Mouse (Mus musculus) lung, adult 18-20 months (tissue): ENCODE measurements around the gene Pnkd.

Experiments
- DNase-seq, 2 experiments: peaks; one replicate each; pipeline ENCODE4 v3.0.0; 2022; ENCODE audit warnings: mixed read lengths in 2 of 2

Pnkd gene

DNA sequence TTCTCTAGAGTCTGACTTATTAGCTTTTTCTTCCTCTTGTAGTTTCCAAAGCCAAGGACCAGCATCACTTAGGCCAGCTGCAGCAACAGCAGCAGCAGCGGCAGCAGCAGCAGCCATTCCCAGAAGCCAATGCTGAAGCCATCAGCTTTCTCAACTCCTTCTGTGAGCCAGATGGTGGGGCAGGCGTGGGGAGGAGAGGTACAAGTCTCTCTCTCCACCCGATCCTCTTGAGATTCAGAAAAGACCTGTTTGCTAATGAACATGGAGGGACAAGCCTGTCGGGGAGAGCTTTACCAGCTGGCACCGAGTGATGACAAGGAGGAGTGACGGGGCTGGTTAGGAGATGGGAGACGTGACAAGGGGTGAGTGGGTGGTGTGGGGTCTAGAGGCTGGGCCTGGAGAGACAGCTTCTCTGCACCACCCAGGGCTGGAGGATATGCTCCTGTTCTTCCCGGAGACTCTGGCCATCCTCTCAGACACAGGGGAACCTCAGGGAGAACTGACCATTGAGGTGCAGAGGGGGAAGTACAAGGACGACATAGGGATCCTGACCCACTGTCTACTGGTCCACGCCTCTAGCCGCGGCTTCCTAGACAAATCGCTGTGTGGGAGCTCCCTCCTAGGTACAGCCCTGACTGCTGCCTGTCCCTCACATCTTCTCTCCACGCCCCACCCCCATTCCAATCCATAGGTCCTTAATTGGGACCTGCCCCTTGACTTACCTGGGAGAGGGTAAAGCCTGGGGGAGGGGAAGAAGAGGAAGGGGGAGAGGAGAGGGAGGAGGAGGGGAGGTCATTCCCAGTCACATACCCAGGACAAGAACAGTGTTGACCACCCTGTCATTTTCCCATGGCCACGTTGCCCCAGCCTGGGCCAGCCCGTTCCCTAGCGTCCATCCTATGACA lies 77.8 kb downstream of the Pnkd start:
- no peak for DNase-seq

DNA sequence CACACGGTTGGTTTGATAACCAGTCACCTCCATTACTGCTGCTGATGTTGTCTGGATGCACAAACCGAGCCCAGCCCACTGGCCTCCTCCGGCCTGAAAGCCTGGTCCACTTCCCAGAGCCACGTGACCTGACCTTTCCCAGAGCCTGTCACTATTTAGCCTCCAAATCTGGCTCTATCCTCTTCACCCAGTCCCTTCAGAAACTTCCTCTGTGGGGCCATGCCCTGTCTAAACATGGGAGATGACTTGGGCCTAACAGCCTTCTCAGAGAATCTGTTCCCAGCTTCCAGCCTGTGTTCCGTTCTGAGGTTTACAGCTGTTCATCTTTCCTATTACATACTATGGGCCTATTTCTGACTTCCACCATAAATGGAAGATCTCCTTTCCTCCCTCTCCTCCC lies 78.7 kb downstream of the Pnkd start:
- DNase-seq: no peak

DNA sequence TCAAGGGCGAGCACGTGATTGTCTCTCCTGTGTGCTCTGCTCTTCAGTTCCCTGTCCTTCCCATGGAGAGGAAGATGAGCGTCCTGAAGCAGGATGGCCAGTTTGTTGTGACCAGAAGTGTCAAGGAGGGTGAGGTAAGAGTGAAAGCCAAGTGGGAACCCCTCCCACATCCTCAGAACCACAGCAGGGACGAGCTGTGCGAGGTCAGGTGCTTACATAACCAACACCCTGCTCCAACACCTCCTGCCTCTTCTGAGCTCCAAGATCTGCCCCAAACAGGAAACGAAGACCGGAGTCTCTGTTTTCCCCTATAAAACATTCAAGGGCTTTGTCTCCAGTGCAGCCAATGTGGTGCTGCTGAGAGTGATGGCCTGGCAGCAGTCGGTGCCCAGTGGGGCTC lies 79.5 kb downstream of the Pnkd start:
- peak in 1 of 2 experiments; percentile 23 for DNase-seq

DNA sequence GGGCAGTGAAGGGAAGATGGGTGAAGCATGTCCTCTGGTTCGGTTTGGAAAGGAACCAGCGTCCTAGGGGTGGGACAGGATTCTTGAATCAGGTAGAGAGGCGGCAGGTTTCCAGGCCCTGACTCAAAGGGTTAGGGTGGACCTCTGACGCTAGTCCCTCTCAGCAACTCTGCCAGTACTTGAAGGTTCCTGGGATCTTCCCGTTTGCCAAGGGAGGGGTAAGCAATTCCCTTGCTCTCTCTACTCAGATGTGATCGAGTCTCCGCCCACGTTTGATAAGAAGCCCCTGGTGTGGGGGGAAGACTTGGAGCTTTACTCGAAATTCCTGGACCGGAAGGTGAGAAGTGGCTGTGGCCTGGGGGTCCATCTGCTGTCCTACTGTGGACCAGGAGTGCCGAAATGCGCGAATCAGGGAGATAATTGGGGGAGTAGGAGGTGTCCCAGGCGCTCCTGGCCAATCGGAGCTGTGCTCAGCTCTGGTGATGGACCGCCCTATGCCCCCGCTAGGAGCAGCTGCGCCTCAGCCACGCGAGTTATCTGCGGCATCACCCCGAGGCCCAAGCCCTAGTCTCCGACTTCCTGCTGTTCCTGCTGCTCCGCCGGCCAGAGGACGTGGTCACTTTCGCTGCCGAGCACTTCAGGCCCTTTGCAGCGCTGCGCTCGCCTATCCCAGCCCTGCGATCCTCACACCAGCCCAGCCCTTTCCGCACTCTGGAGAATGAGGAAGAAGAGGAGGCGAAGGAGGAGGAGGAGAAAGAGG lies 83.3 kb downstream of the Pnkd start:
- DNase-seq: peak; percentile 64 to 73

DNA sequence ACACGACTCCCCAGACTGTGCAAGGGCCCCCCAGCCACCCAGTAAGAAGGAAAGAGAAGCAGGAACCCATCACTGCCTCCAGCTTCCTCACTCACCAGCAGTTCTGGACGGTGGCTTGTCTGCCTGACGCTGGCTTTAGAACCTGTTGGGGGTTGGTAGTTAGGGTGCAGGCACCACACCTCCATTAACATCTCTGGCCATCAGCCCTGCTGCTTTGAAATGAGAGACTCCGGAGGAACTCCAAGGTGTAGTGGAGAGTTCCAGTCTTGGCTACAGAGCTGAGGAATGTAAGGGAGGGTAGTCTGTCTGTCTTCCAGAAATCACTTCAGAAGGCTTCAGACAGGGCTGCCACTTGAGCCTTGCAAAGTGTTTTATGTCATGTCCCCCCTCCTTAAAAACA lies 85.3 kb downstream of the Pnkd start:
- no peak for DNase-seq

DNA sequence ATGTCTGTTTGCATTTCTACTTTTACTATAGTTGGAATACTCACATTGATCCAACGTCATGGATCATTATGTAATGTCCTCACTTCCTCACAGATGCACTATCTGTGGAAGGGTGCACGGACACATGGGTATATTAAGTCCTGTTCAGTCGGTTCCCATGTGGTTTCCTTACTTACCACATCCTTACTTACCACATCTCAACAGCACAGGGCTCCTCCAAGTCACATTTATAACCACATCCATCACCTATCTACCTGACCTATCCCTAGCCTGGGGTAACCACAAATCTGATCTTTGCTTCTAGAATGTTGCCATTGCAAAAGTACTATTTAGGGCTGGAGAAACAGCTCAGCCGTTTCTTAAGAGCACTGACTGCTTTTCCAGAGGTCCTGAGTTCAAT lies 88.6 kb downstream of the Pnkd start:
- DNase-seq: no peak

GRCm38 (mm10) chr1:74374980-74375379 lies 90.2 kb downstream of the Pnkd start, which contains the start of gene Slc11a1:
Gene Slc11a1 (plus strand): TSS chr1:74375195.
- peak; percentile 60 to 63 for DNase-seq

DNA sequence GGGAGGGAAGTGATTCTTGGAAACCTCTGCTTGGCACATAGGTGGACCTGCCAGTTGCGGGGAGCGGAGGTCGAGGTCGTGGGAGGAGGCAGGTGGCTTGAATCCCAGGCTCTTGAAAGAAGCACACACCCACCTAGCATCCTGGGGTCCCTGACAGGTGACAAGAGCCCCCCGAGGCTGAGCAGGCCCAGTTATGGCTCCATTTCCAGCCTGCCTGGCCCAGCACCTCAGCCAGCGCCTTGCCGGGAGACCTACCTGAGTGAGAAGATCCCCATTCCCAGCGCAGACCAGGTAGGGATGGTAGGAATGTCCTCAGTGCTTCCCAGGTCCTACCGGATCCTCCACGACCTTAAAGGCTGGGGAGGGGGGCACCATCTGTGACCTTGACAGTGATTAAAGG lies 90.8 kb downstream of the Pnkd start:
- DNase-seq: no peak

DNA sequence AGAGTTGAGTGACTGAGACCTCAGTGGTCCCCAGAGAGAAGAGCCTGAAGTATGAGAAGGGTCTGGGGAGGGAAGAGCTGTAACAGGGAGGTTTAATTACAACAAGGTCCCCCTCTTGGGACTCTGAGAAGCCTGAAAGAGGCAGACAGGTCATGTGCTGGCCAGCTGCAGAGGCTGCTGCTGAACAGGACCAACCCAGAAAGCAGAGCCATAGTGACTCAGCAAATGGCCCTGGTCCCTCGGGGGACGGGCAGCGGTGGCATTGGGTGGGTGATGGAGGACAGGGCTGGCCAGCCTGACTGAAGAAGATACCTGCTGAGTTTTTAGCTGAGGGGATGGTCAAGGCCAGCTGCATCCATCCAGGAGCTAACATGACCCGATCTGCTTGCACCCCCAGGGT lies 91.7 kb downstream of the Pnkd start:
- no peak for DNase-seq

DNA sequence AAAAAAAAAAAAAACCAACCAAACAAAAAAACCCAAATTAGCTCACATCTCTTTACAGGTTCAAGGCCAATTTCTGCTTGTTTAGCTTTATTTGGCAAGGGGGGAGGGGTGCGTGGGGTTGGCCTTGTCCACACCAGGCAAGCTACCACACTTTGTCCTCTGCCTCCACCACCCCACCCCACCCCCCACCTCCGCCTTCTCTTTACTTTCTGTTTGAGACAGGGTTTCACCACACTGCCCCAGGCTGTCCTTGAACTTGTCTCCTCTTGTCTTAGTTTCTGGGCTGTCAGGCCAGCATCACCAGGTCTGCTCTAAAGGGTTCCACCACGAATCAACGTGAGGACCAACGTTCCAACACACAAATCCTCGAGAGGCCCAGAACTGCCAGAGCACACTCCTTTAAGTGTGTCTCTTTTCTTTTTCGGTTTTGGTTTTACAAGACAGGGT lies 94.4 kb downstream of the Pnkd start:
- DNase-seq: no peak

DNA sequence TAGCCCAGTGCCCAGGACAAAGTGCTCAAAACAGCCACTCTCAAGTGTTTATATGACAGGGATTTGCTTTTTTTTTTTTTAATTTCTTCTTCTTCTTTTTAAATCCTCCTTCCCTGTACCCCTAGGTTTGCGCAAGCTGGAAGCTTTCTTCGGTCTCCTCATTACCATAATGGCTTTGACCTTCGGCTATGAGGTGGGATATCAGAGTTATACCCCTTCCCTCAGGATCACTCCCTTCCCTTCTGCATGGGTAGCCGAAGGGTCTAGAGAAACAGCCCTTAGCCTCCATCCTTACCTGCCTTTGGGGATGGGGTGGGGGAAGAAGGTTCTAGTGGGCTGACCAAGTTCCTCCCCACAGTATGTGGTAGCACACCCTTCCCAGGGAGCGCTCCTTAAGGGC lies 95.8 kb downstream of the Pnkd start:
- no peak for DNase-seq

GRCm38 (mm10) chr1:74381588-74382021 lies 96.9 kb downstream of the Pnkd start:
- DNase-seq: no peak

DNA sequence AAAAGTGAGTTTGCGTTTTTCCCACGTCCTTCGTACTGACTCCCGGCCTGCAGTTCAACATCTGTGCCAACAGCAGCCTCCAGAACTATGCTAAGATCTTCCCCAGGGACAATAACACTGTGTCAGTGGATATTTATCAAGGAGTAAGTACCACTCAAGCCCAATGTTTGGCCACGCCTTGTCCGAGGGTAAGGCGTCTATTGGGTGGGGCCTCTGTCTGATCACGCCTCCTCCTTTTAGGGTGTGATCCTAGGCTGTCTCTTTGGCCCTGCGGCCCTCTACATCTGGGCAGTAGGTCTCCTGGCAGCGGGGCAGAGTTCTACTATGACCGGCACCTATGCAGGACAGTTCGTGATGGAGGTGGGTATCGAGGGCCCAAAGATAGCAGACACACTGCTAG lies 98.7 kb downstream of the Pnkd start:
- no peak for DNase-seq

- DNase-seq: no peak
Observed at GRCm38 (mm10) chr1:74384525-74384924, 99.8 kb downstream of the Pnkd start.

GRCm38 (mm10) chr1:74385064-74385463 lies 100.3 kb downstream of the Pnkd start:
- no peak for DNase-seq

- no peak for DNase-seq
Observed at GRCm38 (mm10) chr1:74385531-74385930, 100.8 kb downstream of the Pnkd start.

- no peak for DNase-seq
Observed at GRCm38 (mm10) chr1:74386363-74386713, 101.6 kb downstream of the Pnkd start.

DNA sequence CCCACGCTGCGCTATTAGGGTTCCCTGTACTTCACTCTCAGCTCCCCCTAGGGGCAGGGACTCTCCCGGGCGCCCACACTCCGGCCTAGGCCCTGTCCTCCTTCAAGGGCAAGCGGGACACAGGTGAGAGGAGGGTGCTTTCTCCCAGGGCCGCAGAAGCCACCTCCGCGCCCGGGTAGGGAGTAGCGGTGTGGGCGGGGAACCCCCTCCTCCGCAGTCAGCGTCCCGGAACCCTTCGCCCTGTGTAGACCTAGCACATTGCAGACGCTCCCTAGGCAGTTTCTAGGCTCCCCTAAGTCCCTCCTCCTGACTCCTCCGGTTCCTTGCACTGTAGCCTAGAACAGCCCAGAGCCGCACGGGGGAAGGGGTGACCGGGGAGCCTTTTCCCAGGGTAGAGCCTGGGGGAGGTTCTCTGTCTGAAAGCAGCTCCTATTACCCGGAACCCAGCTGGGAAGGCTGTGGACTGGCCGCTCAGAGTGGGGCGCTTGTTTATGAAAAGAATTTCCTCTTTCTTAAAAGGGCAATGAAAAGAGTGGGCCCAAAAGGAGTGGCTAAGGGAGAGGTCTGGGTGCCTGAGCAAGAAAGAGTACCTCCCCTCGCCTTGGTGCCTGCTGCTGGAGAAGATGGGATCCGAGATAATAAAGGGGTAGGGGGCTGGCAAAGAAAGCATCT lies 102.1 kb downstream of the Pnkd start:
- DNase-seq: peak; percentile 95 to 96

DNA sequence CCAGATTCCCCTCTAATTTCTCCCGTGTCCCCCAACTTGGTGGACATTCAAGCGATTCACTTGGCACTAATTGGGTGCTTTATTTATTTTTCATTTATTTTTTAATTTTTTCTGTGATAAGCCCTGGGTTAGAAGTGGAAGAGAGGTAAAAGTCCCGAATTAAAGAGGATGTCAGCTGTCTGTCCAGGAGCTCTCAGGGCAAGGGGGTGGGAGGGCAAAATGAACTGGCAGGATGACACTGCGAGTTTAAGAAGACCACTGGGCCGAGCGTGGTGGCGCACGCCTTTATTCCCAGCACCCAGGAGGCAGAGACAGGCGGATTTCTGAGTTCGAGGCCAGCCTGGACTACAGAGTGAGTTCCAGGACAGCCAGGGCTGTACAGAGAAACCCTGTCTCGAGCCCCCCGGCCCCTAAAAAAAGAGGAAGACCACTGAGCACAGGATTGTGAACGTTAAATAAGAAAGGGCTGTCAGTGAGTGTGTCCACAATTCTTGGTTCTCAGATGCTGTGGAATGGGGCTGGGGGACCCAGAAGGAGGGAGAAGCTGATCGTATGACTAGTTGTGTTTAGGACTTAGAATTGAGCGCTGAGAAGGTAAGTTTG lies 102.8 kb downstream of the Pnkd start:
- no peak for DNase-seq

- DNase-seq: no peak
Observed at GRCm38 (mm10) chr1:74388398-74388920, 103.7 kb downstream of the Pnkd start.

- DNase-seq: peak; percentile 67 to 75
Observed at GRCm38 (mm10) chr1:74389831-74390286, 105.1 kb downstream of the Pnkd start.

- DNase-seq: peak; percentile 77 to 84
Observed at GRCm38 (mm10) chr1:74390287-74390906, 105.7 kb downstream of the Pnkd start.
